Mouse (Mus musculus) CD4-positive naive resting alpha-beta T cell, adult 57 days (primary cell): Measurements from ENCODE around the gene Cd300c2. TPM values are rescaled to one million over a fixed set of nuclear protein-coding genes. Genes with fewer than 3 reads are reported as not detected.

Experiments used
- total RNA-seq: library from RNA; stranded (reverse); gene quantifications from one replicate; pipeline ENCODE4 v1.2.4, GENCODE M21; 2023

Cd300c2 gene
- 1.3 TPM for total RNA-seq

DNA sequence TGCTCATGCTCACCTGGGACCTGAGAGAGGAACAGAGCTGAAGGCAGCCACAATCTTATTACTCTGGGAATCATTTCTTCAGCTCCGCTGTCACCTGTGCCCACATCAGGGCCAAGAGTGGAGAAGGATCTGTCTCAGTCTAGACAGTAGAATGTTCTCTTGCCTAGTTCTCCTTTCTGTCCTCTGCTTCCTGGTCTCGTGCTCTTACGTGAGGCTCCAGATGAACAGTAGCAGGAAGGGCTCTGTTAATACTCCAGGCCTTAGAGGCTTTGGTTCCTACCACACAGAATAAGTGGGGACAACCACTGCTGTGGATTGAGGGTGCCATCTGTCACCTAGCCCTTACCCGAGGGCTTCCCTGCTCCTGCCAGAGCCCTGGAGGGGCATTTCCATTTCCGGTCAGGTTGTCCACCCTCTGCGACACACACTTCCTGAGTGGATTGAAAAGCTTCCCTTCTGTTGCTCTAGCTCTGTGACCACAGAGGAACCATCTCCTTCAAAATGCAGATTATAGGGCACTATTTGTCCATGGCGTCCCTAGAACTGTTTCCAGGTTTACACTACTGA is at the start of gene Cd300c2:
TSS of gene Cd300c2 (minus strand) at position 407 of the 567 bp plus-strand sequence.

DNA sequence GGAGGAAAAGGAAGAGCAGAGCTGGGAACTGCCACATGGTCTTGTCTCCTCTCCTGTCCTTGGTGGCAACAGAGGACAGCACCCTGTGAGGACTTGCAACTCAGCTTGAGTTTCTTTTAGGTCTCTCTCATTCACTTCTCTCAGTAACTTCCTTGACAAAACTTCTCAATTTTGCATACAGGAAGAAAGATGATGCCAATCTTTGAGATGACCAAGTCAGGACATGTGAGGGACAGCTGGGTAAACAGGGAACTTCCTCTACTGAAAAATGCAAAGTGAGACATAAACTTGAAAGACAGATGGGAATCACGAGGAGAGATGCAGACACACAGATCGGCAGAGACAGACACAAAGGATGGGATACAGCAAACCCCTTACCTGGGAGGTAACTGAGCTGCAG is 46.6 kb upstream of the Cd300c2 start, which contains the start of gene Cd300ld3:
TSS of gene Cd300ld3 (minus strand) at position 151 of the 400 bp plus-strand sequence.

DNA sequence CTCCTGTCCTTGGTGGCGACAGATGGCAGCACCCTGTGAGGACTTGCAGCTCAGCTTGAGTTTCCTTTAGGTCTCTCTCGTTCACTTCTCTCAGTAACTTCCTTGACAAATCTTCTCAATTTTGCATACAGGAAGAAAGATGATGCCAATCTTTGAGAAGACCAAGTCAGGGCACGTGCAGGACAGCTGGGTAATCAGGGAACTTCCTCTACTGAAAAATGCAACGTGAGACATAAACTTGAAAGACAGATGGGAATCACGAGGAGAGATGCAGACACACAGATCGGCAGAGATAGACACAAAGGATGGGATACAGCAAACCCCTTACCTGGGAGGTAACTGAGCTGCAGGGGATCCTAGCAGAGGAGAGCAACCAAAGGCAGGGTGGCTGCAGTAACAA is 36.0 kb upstream of the Cd300c2 start, which contains the start of gene Cd300ld5:
TSS of gene Cd300ld5 (minus strand) at position 101 of the 400 bp plus-strand sequence.

GRCm38 (mm10) chr11:115026912-115027311 is 25.2 kb upstream of the Cd300c2 start, which contains the start of gene Cd300ld4:
TSS of gene Cd300ld4 (minus strand) at chr11:115027012.

GRCm38 (mm10) chr11:115016093-115016492 is 14.4 kb upstream of the Cd300c2 start, which contains the start of gene Cd300ld2:
TSS of gene Cd300ld2 (minus strand) at chr11:115016193.

GRCm38 (mm10) chr11:114989793-114990192 is 11.9 kb downstream of the Cd300c2 start, which contains the start of gene Cd300ld:
TSS of gene Cd300ld (minus strand) at chr11:114989922.

DNA sequence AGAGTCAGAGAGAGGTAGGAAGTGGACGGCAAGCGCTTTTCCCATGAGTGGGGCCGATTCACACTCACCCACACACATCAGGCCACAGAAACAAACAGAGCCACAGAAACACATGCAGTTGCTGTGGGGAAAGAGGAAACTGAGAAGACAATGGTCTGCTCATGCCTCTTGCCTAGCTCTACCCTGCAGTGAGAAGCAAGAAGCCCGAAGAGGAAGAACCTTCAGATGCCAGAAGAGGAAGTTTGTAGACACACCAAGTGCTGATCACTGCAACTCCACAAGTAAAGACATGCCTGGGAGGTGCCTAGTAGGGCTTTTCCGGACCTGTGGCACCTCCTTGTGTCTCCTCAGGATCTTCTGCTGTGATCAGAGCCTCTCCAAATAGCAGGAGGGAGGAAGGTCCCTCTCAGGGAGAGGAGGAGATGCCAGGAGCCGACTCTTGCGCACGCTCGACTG is 32.9 kb downstream of the Cd300c2 start, which contains the start of gene Cd300c:
TSS of gene Cd300c (minus strand) at position 406 of the 456 bp plus-strand sequence.

Other genes with a start within 250 kb of the Cd300c2 start
- gene Kif19a, start 236.5 kb downstream of the Cd300c2 start, total RNA-seq, result not detected
- gene Btbd17, start 205.9 kb downstream of the Cd300c2 start, total RNA-seq, result not detected
- gene Gpr142, start 203.0 kb downstream of the Cd300c2 start, total RNA-seq, result not detected
- 0.92 TPM for gene Gprc5c, start 150.7 kb downstream of the Cd300c2 start, total RNA-seq
- gene Cd300a, start 111.8 kb downstream of the Cd300c2 start, total RNA-seq, result 2.2 TPM
- gene Cd300lb, start 67.5 kb downstream of the Cd300c2 start, total RNA-seq, result 0.30 TPM
- not detected for gene Cd300c, start 32.7 kb downstream of the Cd300c2 start, total RNA-seq
- gene Cd300ld, start 12.0 kb downstream of the Cd300c2 start, total RNA-seq, result 1.0 TPM
- gene Cd300ld2, start 14.3 kb upstream of the Cd300c2 start, total RNA-seq, result not detected
- not detected for gene Cd300ld4, start 25.1 kb upstream of the Cd300c2 start, total RNA-seq
- gene Cd300ld5, start 35.9 kb upstream of the Cd300c2 start, total RNA-seq, result 0.83 TPM
- 0.83 TPM for gene Cd300ld3, start 46.5 kb upstream of the Cd300c2 start, total RNA-seq
- gene Cd300e, start 60.3 kb upstream of the Cd300c2 start, total RNA-seq, result 0.83 TPM
- 37.7 TPM for gene Rab37, start 89.6 kb upstream of the Cd300c2 start, total RNA-seq
- gene Cd300lf, start 132.1 kb upstream of the Cd300c2 start, total RNA-seq, result 0.65 TPM
- gene Slc9a3r1, start 161.5 kb upstream of the Cd300c2 start, total RNA-seq, result 202 TPM
- 11.1 TPM for gene Tmem104, start 185.6 kb upstream of the Cd300c2 start, total RNA-seq
- 7.2 TPM for gene Nat9, start 186.0 kb upstream of the Cd300c2 start, total RNA-seq